Mouse (Mus musculus): ENCODE data around the gene Tex30.

- TF ChIP-seq CTCF (conservative IDR thresholded peaks at IDR 0.05; ENCODE audit: insufficient read depth, insufficient read length, low read depth, low read length) (no peak), POLR2A (IDR thresholded peaks at IDR 0.05; ENCODE audit: low read depth, low read length) (no peak)
These were observed 20.0 kb upstream of the Tex30 start for GRCm38 (mm10) chr1:44122256-44122655.
